Mouse (Mus musculus): ENCODE measurements at regions not wholly inside any gene's neighbourhood (a gene's known extent, or its start where the extent isn't known, plus 50 kb on each side); places are given as distances from the start of the nearest gene placed in this dataset.

DNA sequence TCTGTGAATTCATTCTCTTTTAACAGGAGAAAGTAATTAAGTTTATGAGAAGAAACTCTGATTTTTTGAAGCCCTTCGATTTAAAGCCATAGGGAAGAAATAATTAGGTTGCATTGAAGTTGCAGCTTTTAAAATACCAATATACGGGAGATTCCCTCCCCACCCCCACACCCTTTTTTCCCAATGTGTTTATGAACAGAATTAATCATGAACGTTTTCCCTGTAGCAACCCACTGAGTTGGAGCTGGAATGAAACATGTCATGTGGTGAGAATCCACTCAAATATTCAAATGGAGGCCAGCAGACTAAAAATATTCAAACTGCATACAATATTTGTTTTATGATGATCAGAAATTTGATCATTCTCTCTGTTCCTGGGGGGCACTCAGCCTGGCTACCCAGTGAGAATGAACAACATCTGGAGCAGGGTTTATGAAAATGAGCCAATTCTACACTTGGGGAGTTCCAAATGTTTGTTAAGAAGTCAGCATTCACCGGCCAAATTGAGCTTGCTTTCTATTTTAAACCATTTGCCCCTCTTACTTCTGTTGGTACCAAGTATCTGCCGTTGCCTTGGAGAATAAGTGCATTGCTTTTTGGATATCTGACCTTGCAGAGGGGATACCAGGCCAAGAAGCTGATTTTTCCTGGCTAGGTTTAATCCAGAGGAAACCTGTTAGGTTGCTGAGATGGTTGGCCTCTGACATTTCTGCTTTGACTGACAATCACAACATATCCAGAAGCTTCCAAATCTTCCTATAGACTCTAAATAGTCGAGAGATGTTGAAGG, 127.8 kb upstream of the Arhgap20 start:
- Histone ChIP-seq H3K9ac (ENCODE audit: low read depth, low read length, severe bottlenecking) (no peak overlapping the region), H3K4me2 (replicated peaks; ENCODE audit: low read depth, low read length, severe bottlenecking) (no peak overlapping the region), H3K4me1 (ENCODE audit: control insufficient read depth, insufficient read depth, low read length) (peaks cover 5% of the 10 kb centered on the region; the same call in 1 of the 2 replicates), H3K36me3 (ENCODE audit: control insufficient read depth, insufficient read depth, low read length) (no peaks in the 10 kb centered on the region), H3K27me3 (ENCODE audit: control insufficient read depth, insufficient read depth, low read length) (no peaks in the 10 kb centered on the region), H3K9me3 (ENCODE audit: control insufficient read depth, low read length) (no peaks in the 10 kb centered on the region), H3K4me3 (replicated peaks; ENCODE audit: low read length) (no peak overlapping the region), H3K27ac (replicated peaks; ENCODE audit: low read depth, low read length) (no peak overlapping the region)
- WGBS, result 29% methylated on average over 6 of the region's 6 CpGs
- ATAC-seq (ENCODE audit: low FRiP score, low read depth) (no peak), DNase-seq (ENCODE audit: low spot score) (no peak)
- TF ChIP-seq POLR2A (IDR thresholded peaks at IDR 0.05; ENCODE audit: borderline replicate concordance, extremely low read depth, insufficient read depth, insufficient read length), result no peak

DNA sequence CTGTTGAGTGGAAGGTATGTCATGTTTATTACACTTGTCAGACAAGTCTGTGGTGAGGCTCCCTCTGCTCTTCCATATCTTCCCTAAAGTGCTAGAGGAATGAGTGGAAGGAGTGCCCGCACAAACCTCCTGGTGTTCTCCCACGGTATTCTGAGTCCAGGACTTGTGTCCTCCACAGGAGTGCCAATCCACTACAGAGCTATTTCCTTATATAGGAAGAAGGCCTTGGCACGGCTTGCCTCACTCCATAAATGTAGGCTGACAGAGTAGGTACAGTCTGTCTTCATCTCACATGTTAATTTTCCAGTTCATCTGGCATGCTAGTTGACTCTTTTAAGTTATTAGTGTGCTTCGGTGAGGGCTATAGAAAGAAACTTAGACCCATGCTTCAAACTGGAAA, 123.4 kb upstream of the Arhgap20 start:
- no peak for TF ChIP-seq POLR2A (IDR thresholded peaks at IDR 0.05; ENCODE audit: borderline replicate concordance, extremely low read depth, insufficient read depth, insufficient read length)
- DNase-seq (ENCODE audit: low spot score), result no peak
- Histone ChIP-seq H3K9me3 (ENCODE audit: control insufficient read depth, low read length) (no peaks in the 10 kb centered on the region), H3K4me1 (ENCODE audit: control insufficient read depth, insufficient read depth, low read length) (peaks cover 5% of the 10 kb centered on the region; the same call in 1 of the 2 replicates), H3K27me3 (ENCODE audit: control insufficient read depth, insufficient read depth, low read length) (no peaks in the 10 kb centered on the region), H3K4me3 (replicated peaks; ENCODE audit: low read length) (no peak overlapping the region), H3K9ac (ENCODE audit: low read depth, low read length, severe bottlenecking) (no peak overlapping the region), H3K4me2 (replicated peaks; ENCODE audit: low read depth, low read length, severe bottlenecking) (no peak overlapping the region), H3K27ac (replicated peaks; ENCODE audit: low read depth, low read length) (no peak overlapping the region), H3K36me3 (ENCODE audit: control insufficient read depth, insufficient read depth, low read length) (no peaks in the 10 kb centered on the region)
- WGBS, result 77% methylated on average over 4 of the region's 4 CpGs
- ATAC-seq (ENCODE audit: low FRiP score, low read depth), result no peak

DNA sequence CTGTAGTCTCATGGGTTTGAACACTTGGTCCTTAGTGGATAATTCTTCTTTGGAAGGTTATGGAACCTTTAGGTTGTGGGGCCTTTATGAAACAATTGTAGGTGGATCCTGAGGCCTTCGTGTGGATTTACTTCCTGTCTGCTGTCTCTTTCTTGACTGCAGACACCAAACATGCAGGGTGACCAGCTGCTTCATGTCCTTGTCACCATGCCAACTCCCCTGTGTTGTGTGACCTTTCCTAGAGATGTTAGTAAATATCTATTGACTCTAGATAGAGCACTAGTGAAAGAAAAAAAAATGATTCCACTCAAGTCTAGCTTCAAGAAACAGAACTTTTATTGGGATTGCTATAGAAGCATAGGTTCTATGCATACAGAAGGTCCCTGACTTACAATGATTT, 119.7 kb upstream of the Arhgap20 start:
- TF ChIP-seq POLR2A (IDR thresholded peaks at IDR 0.05; ENCODE audit: borderline replicate concordance, extremely low read depth, insufficient read depth, insufficient read length), result no peak
- 64% methylated on average over 1 of the region's 1 CpGs for WGBS
- ATAC-seq (ENCODE audit: low FRiP score, low read depth), result no peak

DNA sequence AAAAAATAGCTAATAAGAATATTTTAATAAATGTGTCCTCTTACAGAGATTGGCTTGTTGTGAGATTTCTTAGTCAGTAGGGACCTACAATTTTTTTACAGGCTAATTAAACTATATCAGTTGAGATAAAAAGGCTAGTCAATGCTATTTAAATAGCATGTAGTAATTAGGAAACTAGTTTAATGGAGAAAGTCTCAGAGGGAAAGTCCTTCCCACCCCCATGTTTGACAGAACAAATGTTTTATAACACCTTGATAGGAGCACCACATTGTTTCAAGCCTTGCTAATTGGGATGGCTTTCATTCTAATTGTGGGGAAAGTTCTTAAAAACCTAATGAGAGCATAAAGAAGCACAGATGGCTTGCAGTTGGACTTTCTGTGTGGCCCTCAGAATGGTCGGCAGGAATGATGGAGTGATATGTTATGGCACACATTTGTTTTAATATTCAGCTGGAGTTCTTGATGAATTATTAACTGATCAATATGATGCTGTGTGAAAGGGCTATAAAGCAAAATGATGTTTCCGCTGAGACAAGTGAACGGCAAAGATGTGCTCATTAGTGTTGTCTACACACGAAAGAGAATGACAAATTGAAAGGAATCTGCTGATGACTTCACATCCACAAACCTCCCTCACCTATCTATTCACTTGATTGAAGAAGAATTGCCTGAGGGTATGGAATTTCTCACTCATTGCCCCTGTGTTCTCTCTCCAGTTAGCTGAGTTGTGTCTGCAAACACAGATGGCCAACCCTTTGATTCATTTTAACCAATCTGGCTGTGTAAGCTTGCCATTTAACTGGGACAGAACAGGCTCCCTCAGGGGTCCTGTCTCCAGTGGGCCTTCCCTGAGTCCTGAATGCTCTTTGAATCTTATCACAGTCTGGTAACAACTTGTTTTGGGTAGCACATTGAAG, 111.5 kb upstream of the Arhgap20 start:
- Histone ChIP-seq H3K27me3 (ENCODE audit: control insufficient read depth, insufficient read depth, low read length) (no peaks in the 10 kb centered on the region), H3K4me1 (ENCODE audit: control insufficient read depth, insufficient read depth, low read length) (no peaks in the 10 kb centered on the region), H3K9ac (ENCODE audit: low read depth, low read length, severe bottlenecking) (no peak overlapping the region), H3K4me2 (replicated peaks; ENCODE audit: low read depth, low read length, severe bottlenecking) (no peak overlapping the region), H3K9me3 (ENCODE audit: control insufficient read depth, low read length) (no peaks in the 10 kb centered on the region), H3K36me3 (ENCODE audit: control insufficient read depth, insufficient read depth, low read length) (no peaks in the 10 kb centered on the region), H3K4me3 (replicated peaks; ENCODE audit: low read length) (no peak overlapping the region), H3K27ac (replicated peaks; ENCODE audit: low read depth, low read length) (no peak overlapping the region)
- DNase-seq (ENCODE audit: low spot score) (no peak), ATAC-seq (ENCODE audit: low FRiP score, low read depth) (no peak)
- no peak for TF ChIP-seq POLR2A (IDR thresholded peaks at IDR 0.05; ENCODE audit: borderline replicate concordance, extremely low read depth, insufficient read depth, insufficient read length)
- WGBS, result 52% methylated on average over 4 of the region's 4 CpGs

More for the DNA sequence above, 119.7 kb upstream of the Arhgap20 start:
- no peak overlapping the region for H3K4me2 ChIP-seq (replicated peaks; ENCODE audit: low read depth, low read length, severe bottlenecking)
- H3K27me3 ChIP-seq (ENCODE audit: control insufficient read depth, insufficient read depth, low read length), result no peaks in the 10 kb centered on the region
- H3K9me3 ChIP-seq (ENCODE audit: control insufficient read depth, low read length), result no peaks in the 10 kb centered on the region
- H3K36me3 ChIP-seq (ENCODE audit: control insufficient read depth, insufficient read depth, low read length), result no peaks in the 10 kb centered on the region
- H3K4me1 ChIP-seq (ENCODE audit: control insufficient read depth, insufficient read depth, low read length), result no peaks in the 10 kb centered on the region
- no peak for DNase-seq (ENCODE audit: low spot score)
- no peak overlapping the region for H3K4me3 ChIP-seq (replicated peaks; ENCODE audit: low read length)
- H3K9ac ChIP-seq (ENCODE audit: low read depth, low read length, severe bottlenecking), result no peak overlapping the region
- H3K27ac ChIP-seq (replicated peaks; ENCODE audit: low read depth, low read length), result no peak overlapping the region

- H3K27ac ChIP-seq (replicated peaks; ENCODE audit: low read depth, low read length), result no peak overlapping the region
- no peaks in the 10 kb centered on the region for H3K4me1 ChIP-seq (ENCODE audit: control insufficient read depth, insufficient read depth, low read length)
- 91% methylated on average over 1 of the region's 1 CpGs for WGBS
- no peaks in the 10 kb centered on the region for H3K27me3 ChIP-seq (ENCODE audit: control insufficient read depth, insufficient read depth, low read length)
- H3K4me3 ChIP-seq (replicated peaks; ENCODE audit: low read length), result no peak overlapping the region
- H3K9me3 ChIP-seq (ENCODE audit: control insufficient read depth, low read length), result no peaks in the 10 kb centered on the region
- DNase-seq (ENCODE audit: low spot score), result no peak
- TF ChIP-seq POLR2A (IDR thresholded peaks at IDR 0.05; ENCODE audit: borderline replicate concordance, extremely low read depth, insufficient read depth, insufficient read length), result no peak
- no peaks in the 10 kb centered on the region for H3K36me3 ChIP-seq (ENCODE audit: control insufficient read depth, insufficient read depth, low read length)
- no peak for ATAC-seq (ENCODE audit: low FRiP score, low read depth)
- H3K4me2 ChIP-seq (replicated peaks; ENCODE audit: low read depth, low read length, severe bottlenecking), result no peak overlapping the region
- H3K9ac ChIP-seq (ENCODE audit: low read depth, low read length, severe bottlenecking), result no peak overlapping the region
These were observed 110.5 kb upstream of the Arhgap20 start for GRCm38 (mm10) chr9:51654645-51655044.

All from limb, embryonic 14.5 days (tissue).